Mouse (Mus musculus) heart, postnatal 0 days (tissue): ENCODE data around the gene Cpa3. TPM values are rescaled to one million over a fixed set of nuclear protein-coding genes. Genes with fewer than 3 reads are reported as not detected.

Experiments
- ATAC-seq: fragments of 200-750 bp; cut with Nextera tagmentation; 2 replicates; pipeline ENCODE4 v1.8.0; 2017; ENCODE audit warnings: low read depth, moderate number of reproducible peaks, moderate library complexity; ENCODE audit not compliant: insufficient read depth
- DNase-seq: peaks from one replicate; pipeline ENCODE4 v3.0.0-alpha.2; 2016; ENCODE audit warnings: low spot score
- H3K27ac ChIP-seq: fragments of 300-500 bp; sonication (generic); 2 replicates; pipeline ENCODE4 v1.5.1; 2014; ENCODE audit warnings: low read depth, mild to moderate bottlenecking
- H3K27me3 ChIP-seq: fragments of 300-500 bp; sonication (generic); 2 replicates; pipeline ENCODE4 v1.6.1; 2014; ENCODE audit warnings: low read length, mixed read lengths; ENCODE audit not compliant: control insufficient read depth, insufficient read depth
- H3K36me3 ChIP-seq: fragments of 300-500 bp; sonication (generic); replicated peaks from 2 replicates; pipeline ENCODE4 v1.6.1; 2014; ENCODE audit warnings: low read length, mixed read lengths; ENCODE audit not compliant: control insufficient read depth, insufficient read depth
- H3K4me1 ChIP-seq: fragments of 300-500 bp; sonication (generic); 2 replicates; pipeline ENCODE4 v1.6.1; 2014; ENCODE audit warnings: antibody characterized with exemption; ENCODE audit not compliant: control insufficient read depth, insufficient read depth
- H3K4me2 ChIP-seq: fragments of 300-500 bp; sonication (generic); 2 replicates; pipeline ENCODE4 v1.6.1; 2014; ENCODE audit warnings: low read depth, mild to moderate bottlenecking, low read length, moderate library complexity
- H3K4me3 ChIP-seq: fragments of 300-500 bp; sonication (generic); 2 replicates; pipeline ENCODE4 v1.5.1; 2014; ENCODE audit warnings: low read depth, low read length
- H3K9ac ChIP-seq: fragments of 300-500 bp; sonication (generic); replicated peaks from 2 replicates; pipeline ENCODE4 v1.6.1; 2014; ENCODE audit warnings: low read depth, low read length, mixed read lengths
- H3K9me3 ChIP-seq: fragments of 300-500 bp; sonication (generic); replicated peaks from 2 replicates; pipeline ENCODE4 v1.6.1; 2016; ENCODE audit warnings: low read length; ENCODE audit not compliant: control insufficient read depth
- CTCF ChIP-seq: IDR thresholded peaks from 2 replicates; pipeline ENCODE4 v1.5.1; 2016; ENCODE audit warnings: antibody characterized with exemption, control low read depth, low read depth
- EP300 ChIP-seq: IDR thresholded peaks from 2 replicates; pipeline ENCODE4 v1.6.1; 2016; ENCODE audit warnings: antibody characterized with exemption, low read depth
- WGBS: fragments of 180-500 bp; shearing (Covaris S2); extraction: QIAGEN DNeasy Blood & Tissue Kit; methylation state at CpG from one replicate; pipeline ENCODE4 v1.1.7; 2014; 5-methylcytosine and 5-hydroxymethylcytosine counted together
- polyA plus RNA-seq: library from polyadenylated mRNA; unstranded; fragments of >200 nt; fragmentation: Nextera tagmentation; extraction: Ambion mirVana; gene quantifications from 2 replicates; pipeline ENCODE4 v1.2.1, GENCODE M21; 2015
- total RNA-seq: library from RNA; depleted of rRNA; stranded (reverse); fragments of >200 nt; gene quantifications from 2 replicates; pipeline ENCODE4 v1.2.3, GENCODE M21; 2014; ENCODE audit warnings: low replicate concordance

The Cpa3 gene
- total and polyA plus RNA-seq, 2 experiments from 2014 or later, result 13.5 to 16.3 TPM

DNA sequence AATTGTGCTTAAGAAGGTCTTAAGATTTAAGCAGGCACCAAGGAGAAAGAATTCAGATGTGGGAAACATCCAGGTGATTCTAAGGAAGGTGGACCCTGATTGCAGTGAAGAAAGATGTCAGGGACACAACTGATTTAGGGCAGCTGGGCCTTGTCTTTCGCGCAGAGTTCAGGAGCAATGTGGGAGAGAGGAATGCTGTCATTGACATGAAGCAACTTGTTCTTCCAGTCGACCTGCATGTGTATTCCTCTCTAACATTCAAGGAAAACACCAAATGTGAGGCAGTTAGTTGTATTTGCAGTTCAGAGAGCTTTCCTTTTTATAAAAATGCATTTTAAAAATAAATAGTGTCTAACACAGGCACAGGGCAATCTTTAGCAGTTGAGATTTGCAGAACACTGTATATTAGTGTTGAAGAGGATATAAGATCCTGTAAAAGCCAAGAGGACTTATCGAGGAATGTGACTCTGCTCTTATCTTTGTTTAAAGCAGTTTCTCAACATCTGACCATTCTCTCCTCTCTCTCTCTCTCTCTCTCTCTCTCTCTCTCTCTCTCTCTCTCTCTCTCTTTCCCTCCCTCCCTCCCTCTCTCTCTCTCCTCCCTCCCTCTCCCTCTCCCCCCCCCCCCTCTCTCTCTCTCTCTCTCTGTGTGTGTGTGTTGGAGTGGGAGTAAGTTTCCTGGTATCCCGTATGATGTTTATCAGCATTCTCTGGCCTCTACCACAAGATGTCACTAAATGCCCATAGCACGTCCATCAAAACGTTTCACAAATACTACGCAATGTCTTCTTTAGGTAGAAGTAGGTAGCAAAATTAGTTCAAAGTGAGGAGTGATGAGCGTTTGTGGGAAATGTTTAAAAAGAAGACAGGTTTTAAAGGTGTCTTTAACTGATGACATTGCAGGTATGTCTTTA, 12.8 kb upstream of the Cpa3 start:
- TF ChIP-seq CTCF (peak; percentile 41), EP300 (no peak)
- no peaks in the 10 kb centered on the region for H3K9me3 ChIP-seq
- ATAC-seq (no peak), DNase-seq (no peak)
- no peaks in the 10 kb centered on the region for H3K27me3 ChIP-seq
- no peak overlapping the region for H3K27ac ChIP-seq
- H3K4me3 ChIP-seq, result no peak overlapping the region
- no peaks in the 10 kb centered on the region for H3K36me3 ChIP-seq
- H3K9ac ChIP-seq, result no peak overlapping the region
- no peak overlapping the region for H3K4me2 ChIP-seq
- H3K4me1 ChIP-seq, result no peaks in the 10 kb centered on the region
- 23% methylated on average over 9 of the region's 9 CpGs for WGBS

DNA sequence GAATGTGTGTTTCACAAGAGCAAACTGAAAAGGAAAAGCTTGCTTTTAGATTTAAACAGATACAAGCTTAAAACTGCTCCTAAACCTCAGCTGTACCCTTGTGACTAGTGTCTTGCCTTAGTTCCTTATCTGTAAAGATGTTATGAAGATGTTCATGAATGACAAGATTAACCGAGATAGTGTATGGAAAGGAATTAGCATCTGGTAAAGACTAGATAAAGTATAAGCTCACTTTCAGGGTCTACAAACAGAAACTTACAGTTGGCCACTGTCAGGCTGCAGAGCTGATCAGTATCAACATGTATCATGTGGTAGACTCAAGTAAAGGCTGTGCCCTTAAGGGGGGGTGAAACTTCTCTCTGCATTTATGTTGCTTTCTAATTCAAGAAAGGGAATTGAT, 1.9 kb upstream of the Cpa3 start:
- ATAC-seq (no peak), DNase-seq (no peak)
- Histone ChIP-seq H3K27me3 (no peaks in the 10 kb centered on the region), H3K4me1 (no peaks in the 10 kb centered on the region), H3K27ac (no peak overlapping the region), H3K9ac (no peak overlapping the region), H3K4me2 (no peak overlapping the region), H3K36me3 (no peaks in the 10 kb centered on the region), H3K9me3 (no peaks in the 10 kb centered on the region), H3K4me3 (no peak overlapping the region)
- TF ChIP-seq EP300 (no peak), CTCF (no peak)
- 66% methylated on average over 1 of the region's 1 CpGs for WGBS

DNA sequence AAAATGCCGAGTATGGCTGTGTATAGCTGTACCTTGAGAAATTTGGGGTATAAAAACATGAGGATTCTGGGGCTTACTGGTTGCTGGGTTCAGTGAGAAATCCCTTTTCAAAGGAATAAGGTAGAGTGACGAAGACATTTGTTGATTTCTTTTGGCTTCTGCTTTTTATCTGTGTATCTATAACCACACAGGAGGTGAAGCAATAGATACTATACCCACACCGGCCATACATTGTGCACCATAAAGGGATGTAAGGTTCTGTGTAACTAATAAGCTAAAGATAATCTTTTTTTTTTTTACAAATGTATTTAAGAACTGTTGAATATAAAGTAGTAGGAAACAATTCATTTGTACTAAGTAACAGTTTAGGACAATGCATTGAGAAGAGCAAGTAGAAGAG, 2.2 kb downstream of the Cpa3 start:
- no peak overlapping the region for H3K27ac ChIP-seq
- no peaks in the 10 kb centered on the region for H3K9me3 ChIP-seq
- H3K4me1 ChIP-seq, result no peaks in the 10 kb centered on the region
- ATAC-seq, result no peak
- no peak for DNase-seq
- no peaks in the 10 kb centered on the region for H3K27me3 ChIP-seq
- TF ChIP-seq EP300, result no peak
- TF ChIP-seq CTCF, result no peak
- no peaks in the 10 kb centered on the region for H3K36me3 ChIP-seq
- 84% methylated on average over 3 of the region's 3 CpGs for WGBS
- no peak overlapping the region for H3K4me3 ChIP-seq
- H3K4me2 ChIP-seq, result no peak overlapping the region
- H3K9ac ChIP-seq, result no peak overlapping the region

DNA sequence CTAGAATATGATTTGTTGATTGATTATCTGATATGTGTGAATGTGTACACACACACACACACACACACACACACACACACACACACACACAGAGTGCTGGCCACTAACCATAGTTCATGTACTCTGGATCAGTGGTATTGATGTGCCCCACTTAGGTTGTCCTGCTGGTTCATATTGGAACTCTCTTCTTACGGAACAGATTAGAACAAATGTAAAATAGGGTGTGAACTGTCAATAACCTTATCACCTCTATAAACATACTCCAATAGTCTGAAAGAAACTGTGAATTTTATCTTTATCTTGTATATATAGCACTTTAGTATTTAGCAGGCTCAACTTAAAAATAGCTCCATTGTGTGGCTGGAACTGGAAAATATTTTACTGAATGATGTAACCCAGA, 5.0 kb downstream of the Cpa3 start:
- no peak overlapping the region for H3K4me2 ChIP-seq
- H3K4me3 ChIP-seq, result no peak overlapping the region
- no peaks in the 10 kb centered on the region for H3K36me3 ChIP-seq
- no peak for DNase-seq
- no peak overlapping the region for H3K9ac ChIP-seq
- no peaks in the 10 kb centered on the region for H3K27me3 ChIP-seq
- no peaks in the 10 kb centered on the region for H3K4me1 ChIP-seq
- TF ChIP-seq CTCF (no peak), EP300 (no peak)
- WGBS, result 28% methylated on average over 1 of the region's 1 CpGs
- H3K27ac ChIP-seq, result no peak overlapping the region
- H3K9me3 ChIP-seq, result no peaks in the 10 kb centered on the region
- no peak for ATAC-seq

DNA sequence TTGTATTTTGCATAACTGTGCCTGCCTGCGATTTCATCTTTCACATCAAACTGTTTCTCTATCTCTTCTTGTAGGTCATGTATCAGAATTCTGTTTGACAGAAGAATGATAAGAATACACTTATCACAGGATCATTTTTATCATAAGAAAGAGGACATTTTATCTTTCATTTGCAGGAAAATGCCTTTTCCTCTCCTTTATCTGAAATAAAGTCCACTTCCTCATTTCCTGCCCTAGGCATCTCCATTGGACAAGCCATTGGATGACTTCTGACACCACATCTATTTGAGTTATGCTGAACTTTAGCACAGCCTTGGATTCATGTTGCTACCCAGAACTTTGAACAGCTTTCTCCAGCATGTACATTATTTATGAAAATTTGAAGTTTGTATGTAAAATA, 13.0 kb downstream of the Cpa3 start:
- TF ChIP-seq CTCF (no peak), EP300 (no peak)
- no peak overlapping the region for H3K4me2 ChIP-seq
- DNase-seq (no peak), ATAC-seq (no peak)
- no peak overlapping the region for H3K9ac ChIP-seq
- no peaks in the 10 kb centered on the region for H3K9me3 ChIP-seq
- no peak overlapping the region for H3K4me3 ChIP-seq
- no peaks in the 10 kb centered on the region for H3K27me3 ChIP-seq
- no peaks in the 10 kb centered on the region for H3K4me1 ChIP-seq
- H3K36me3 ChIP-seq, result no peaks in the 10 kb centered on the region
- no peak overlapping the region for H3K27ac ChIP-seq
- WGBS, result 73% methylated on average over 1 of the region's 1 CpGs

DNA sequence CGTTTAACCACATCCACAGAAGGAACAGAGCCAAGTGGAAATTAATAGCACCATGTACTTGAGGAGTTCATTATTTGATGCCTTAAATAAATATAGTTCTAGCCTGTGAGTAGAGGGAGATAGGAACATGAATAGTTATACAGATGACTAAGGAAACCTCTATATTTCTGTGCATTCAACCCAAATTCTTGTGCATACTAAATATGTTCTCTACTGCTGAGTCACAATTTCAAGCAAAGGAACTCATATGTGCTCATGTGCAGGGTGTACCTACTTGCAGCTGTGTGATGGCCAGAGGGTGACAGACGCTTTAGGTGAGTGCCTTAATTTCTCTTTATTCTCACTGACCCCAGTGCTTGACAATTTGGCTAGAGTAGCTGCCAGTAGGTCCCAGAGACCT, 16.6 kb downstream of the Cpa3 start:
- Histone ChIP-seq H3K9ac (no peak overlapping the region), H3K4me3 (no peak overlapping the region), H3K4me2 (no peak overlapping the region), H3K4me1 (no peaks in the 10 kb centered on the region), H3K27me3 (no peaks in the 10 kb centered on the region), H3K27ac (no peak overlapping the region), H3K36me3 (no peaks in the 10 kb centered on the region), H3K9me3 (no peaks in the 10 kb centered on the region)
- DNase-seq, result no peak
- WGBS, result 60% methylated on average over 2 of the region's 2 CpGs
- no peak for TF ChIP-seq CTCF
- TF ChIP-seq EP300, result no peak
- ATAC-seq, result no peak
